Mouse (Mus musculus) megakaryocyte progenitor cell, adult 5-6 weeks (primary cell): ENCODE results near the gene Letm1. TPM values are rescaled to one million over a fixed set of nuclear protein-coding genes. Genes with fewer than 3 reads are reported as not detected.
A peak's percentile ranks its signal among the peaks of the same experiment; 100 is the strongest.

ENCODE experiments used
- ATAC-seq: replicated peaks from 2 replicates; pipeline ENCODE4 v1.8.0; 2016; ENCODE audit warnings: mild to moderate bottlenecking, moderate TSS enrichment, inconsistent platforms; ENCODE audit not compliant: poor library complexity
- total RNA-seq, 2 experiments: library from RNA; stranded (forward) in 1 of 2; stranded (reverse) in 1 of 2; fragments of 157-497, 149-512 nt in 1 of 2; fragments of 200-1000 nt in 1 of 2; gene quantifications; 2 replicates each; pipeline versions ENCODE4 v1.2.3 to v1.2.4; 2015 to 2017

Gene Letm1
- total RNA-seq (2015) (15.5 and 16.2 TPM in 2 replicates), total RNA-seq (2017) (22.2 and 24.2 TPM in 2 replicates)

GRCm38 (mm10) chr5:33782345-33782998, at the start of gene Letm1:
Gene Letm1 (minus strand): TSS chr5:33782817.
- ATAC-seq: peak; percentile 99

- ATAC-seq: peak; percentile 61; the same call in 1 of the 2 replicates
These were observed 48.2 kb upstream of the Letm1 start for GRCm38 (mm10) chr5:33830832-33831231.

DNA sequence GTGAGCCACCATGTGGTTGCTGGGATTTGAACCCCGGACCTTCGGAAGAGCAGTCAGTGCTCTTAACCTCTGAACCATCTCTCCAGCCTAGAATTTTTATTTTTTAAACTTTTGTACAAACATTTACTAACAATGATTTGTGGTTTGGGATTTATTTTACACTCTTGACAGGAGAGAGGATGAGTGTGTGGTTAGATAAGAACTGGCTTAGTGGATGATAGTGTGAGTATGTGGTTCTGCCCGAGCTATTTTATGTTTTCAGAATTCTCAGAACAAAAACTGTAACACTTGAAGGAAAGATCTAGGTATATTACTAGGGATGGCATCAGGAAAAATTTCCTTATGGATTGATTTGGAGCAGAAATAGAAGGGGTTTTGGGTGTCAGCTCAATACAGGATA, 47.3 kb upstream of the Letm1 start:
- ATAC-seq: no peak

- ATAC-seq: no peak
These were observed 45.5 kb upstream of the Letm1 start for GRCm38 (mm10) chr5:33828107-33828506.

GRCm38 (mm10) chr5:33826001-33826400, 43.4 kb upstream of the Letm1 start:
- no peak for ATAC-seq

- ATAC-seq: no peak
These were observed 39.8 kb upstream of the Letm1 start for GRCm38 (mm10) chr5:33822456-33822855.

GRCm38 (mm10) chr5:33821901-33822427, 39.3 kb upstream of the Letm1 start:
- ATAC-seq: no peak

GRCm38 (mm10) chr5:33820733-33821621, 38.4 kb upstream of the Letm1 start:
- ATAC-seq: no peak

DNA sequence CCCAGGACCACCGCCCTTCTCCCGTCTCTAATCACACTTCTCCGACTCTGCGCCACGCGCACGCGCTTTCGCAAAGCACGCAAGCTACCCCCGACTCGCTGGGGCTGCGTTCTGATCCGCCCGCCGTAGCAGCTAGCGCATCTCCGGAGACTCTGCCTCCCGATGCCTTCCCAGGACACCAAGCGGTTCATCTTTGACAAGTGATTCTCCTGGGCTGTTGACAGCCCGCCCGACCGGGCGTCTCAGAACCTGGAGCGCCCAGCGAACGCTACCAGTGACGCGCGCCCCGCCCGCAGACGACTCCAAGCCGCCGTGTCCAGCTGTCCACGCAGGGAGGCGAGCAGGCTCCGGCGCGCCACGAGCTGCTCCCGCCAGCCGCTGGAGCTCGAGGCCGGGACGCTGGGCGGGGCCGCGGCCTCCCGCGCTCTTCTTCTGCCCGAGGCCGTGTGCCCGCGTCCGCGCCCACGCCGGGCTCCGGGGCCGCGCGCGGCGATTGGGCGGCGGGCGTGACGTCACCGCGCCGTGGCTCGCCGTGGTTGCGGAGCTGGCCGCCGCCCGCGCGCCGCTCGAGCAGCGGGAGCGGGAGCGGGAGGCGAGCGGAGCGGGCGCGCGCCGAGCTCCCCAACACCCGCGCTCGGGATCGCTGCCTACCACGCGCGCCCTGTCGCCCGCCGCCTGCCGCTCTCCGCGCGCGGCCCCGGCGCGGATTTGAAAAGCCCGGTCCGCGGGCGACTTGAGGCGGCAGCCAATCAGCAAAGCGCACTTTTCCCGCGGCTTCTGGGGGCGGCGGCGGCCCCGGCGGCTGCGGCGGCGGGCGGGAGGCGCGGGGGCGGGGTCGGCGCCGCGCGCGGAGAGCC, 37.5 kb upstream of the Letm1 start, which contains the start of gene Nsd2:
Gene Nsd2, plus strand, starts transcription at position 850 of the 857 bp plus-strand sequence.
- ATAC-seq: peak; percentile 69

- ATAC-seq: no peak
These were observed 36.7 kb upstream of the Letm1 start for GRCm38 (mm10) chr5:33819141-33819875.

- ATAC-seq: no peak
These were observed 35.5 kb upstream of the Letm1 start for GRCm38 (mm10) chr5:33818104-33818503.

- ATAC-seq: no peak
These were observed 33.5 kb upstream of the Letm1 start for GRCm38 (mm10) chr5:33816008-33816725.

- no peak for ATAC-seq
These were observed 28.9 kb upstream of the Letm1 start for GRCm38 (mm10) chr5:33811519-33811918.

GRCm38 (mm10) chr5:33803337-33803736, 20.7 kb upstream of the Letm1 start:
- ATAC-seq: no peak

- ATAC-seq: no peak
These were observed 9.5 kb upstream of the Letm1 start for GRCm38 (mm10) chr5:33791912-33792643.

DNA sequence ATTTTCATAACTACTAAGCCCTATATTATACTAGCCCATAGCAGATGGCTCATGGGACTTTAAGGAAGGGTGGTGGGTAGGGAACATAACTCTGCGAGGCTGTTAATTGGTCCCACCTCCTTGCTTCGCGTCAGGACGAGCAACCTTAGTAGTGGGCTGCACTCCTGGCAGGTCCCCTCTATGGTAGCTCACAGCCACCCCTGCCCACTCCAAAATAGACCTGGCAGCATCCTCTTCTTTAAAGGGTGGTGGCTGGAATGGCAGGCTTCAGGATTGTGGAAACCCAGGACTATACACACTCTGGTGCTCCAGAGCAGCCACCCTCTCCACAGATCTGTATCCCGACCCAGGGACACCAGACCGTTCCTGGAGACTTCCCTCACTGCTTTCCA, 378 bp upstream of the Letm1 start:
- ATAC-seq: no peak

DNA sequence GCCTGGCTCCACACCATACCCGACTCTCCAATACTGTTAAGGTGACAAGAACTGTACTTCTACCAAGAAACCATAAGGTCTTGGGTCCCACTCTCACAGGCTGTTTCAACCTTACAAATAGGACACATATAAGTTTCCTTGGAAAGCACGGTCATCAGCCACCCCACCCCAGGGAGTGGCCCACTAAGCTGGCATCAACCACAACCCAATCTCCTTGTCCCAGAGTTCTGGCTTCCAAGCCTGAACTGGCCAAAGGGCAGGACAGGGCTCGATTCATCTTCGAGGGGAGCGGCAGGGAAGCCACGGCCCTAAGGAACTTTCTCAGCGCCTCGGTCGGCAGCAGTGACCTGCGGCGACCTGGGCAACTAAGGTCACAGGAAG, 663 bp downstream of the Letm1 start:
- ATAC-seq: peak; percentile 25

GRCm38 (mm10) chr5:33777195-33777594, 5.4 kb downstream of the Letm1 start:
- ATAC-seq: no peak

GRCm38 (mm10) chr5:33743481-33743880, 39.1 kb downstream of the Letm1 start:
- no peak for ATAC-seq
